Mouse (Mus musculus) gastrocnemius, postnatal 14 days (tissue): ENCODE measurements at regions not wholly inside any gene's neighbourhood (a gene's known extent, or its start where the extent isn't known, plus 50 kb on each side); places are given as distances from the start of the nearest gene placed in this dataset.

Experiments
- DNase-seq: peaks from one replicate; pipeline ENCODE4 v3.0.0; 2021; ENCODE audit warnings: mixed read lengths
- intact Hi-C: fragments of 180-260 bp; cut with DNase I; formaldehyde crosslinking; loops from one replicate; pipeline ENCODE4 v1.15.1; 2025; ENCODE audit warnings: low total_unique reads

- intact Hi-C loops: no loop called here
- DNase-seq: peak; percentile 58
These were observed 50.2 kb upstream of the Nxt1 start for GRCm38 (mm10) chr2:148622216-148622615.

DNA sequence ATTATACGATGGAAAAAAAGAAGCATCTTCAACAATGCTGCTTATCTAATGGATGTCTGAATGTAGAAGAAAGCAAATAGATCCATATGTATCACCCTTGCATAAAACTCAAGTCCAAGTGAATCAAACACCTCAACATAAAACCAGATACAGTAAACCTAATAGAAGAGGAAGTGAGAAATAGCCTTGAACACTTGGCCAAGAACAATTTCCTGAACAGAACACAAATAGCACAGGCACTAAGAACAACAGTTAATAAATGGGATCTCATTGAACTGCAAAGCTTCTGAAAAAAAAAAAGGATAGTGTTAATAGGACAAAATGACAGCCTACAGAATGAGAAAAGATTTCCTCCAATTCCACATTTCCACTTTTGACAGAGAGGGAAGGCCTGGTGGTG, 60.5 kb upstream of the Nxt1 start:
- DNase-seq: no peak
- intact Hi-C loops: no loop called here

DNA sequence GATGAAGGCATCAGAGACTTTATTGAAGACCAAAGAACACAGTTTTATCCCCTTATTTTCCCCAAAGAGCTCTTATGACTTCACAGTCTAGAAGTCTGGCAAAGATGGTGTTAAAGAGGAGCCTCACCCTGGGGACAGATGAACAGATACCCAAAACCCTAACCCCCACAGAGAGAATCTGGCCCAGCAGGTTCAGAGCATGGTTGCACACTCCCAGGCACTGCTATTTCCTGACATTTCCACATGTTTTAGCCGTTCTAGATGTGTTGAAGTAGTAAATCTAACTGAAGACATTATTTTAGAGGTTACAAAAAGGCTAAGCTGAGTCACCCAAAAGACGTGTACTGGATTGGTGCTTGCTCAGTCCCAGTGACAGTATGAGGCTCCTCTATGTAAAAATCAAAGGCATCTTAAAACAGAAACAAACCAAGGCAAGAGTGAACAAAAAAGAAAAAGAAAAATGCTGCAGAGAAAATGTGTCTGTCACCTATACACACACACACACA, 66.9 kb upstream of the Nxt1 start:
- DNase-seq: no peak
- intact Hi-C loops: no loop called here

GRCm38 (mm10) chr2:148603951-148604350, 68.5 kb upstream of the Nxt1 start:
- DNase-seq: no peak
- intact Hi-C loops: no loop called here

- DNase-seq: no peak
- intact Hi-C loops: no loop called here
These were observed 69.1 kb upstream of the Nxt1 start for GRCm38 (mm10) chr2:148603315-148603714.

DNA sequence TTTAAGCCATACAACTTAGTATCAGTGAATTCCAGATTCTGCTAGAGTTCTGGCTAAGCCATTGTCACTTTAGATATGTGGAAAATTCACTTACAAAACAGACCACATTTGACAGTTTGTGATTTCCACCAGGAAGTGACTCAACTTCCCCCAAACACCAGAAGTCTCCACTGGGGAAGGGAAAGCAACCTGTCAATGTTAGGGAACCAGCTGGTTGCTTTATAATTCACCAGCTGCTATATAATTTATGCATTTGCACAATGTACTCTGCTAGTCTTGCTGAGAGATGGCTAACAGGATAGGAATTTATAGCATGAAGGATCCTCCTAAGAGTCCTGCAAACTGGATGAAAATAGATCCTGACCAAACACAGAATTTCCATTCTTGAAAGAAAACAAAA, 72.9 kb upstream of the Nxt1 start:
- intact Hi-C loops: no loop called here
- DNase-seq: no peak

DNA sequence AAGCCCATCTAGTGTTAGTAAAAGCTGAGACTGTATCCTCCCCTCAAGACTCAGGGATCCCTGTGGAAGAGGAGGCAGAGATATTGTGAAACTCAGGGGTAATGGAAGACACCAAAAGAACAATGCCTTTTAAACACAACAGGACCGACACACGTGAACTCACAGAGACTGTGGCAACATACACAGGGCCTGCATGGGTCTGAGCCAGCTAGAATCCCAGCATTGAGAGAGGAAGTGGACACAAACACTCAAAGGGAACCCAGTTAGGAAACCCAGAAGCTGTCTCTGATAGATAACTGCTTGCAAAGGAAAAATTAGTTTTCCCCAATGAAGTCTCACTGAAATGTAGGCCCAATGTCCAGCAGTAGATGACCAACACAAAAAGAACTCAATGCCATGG, 75.4 kb upstream of the Nxt1 start:
- intact Hi-C loops: no loop called here
- DNase-seq: no peak

DNA sequence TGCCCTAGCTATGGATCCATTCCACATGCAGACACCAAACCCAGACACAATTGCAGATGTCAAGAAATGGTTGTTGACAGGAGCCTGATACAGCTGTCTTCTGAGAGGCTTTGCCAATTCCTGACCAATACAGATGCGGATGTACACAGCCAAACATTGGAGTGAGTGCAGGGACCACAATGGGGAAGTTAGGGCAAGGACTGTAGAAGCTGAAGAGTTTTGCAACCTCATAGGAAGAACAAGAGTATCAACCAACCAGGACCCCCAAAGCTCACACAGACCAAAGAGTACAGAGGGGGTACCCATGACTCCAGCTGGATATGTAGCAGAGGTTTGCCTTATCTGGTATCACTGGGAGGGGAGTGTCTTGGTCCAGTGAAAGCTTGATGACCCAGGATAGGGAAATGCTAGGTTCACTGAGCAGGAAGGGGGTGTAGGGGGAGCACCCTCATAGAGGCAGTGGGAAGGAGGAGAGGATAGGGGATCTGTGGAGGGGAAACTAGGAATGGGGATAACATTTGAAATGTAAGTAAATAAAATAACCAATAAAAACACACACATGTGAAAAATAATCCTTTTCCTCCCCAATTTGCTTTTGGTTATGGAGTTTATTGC, 86.6 kb upstream of the Nxt1 start:
- intact Hi-C loops: no loop called here
- no peak for DNase-seq

DNA sequence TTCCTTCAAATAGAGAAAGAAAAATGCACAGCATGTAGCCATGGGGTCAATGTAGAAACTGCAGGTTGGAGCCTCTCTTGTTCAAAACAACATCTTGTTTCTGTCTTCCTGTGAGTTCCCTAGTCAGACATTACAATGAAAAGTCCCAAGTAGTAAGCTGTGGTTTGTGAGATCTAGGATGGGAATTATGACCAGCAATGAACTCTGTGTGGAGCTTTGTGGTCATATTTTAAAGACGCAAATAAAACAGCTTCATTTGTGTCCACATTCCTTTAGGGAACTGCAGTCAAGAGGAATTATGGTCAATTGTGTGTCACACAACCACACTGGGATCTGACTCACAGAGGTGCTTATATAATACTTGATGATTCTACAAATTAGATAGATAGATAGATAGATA, 90.2 kb upstream of the Nxt1 start:
- intact Hi-C loops: loop anchor here (5.0 kb wide), 1 partner anchor 460 kb away; no protein-coding TSS in a partner anchor
- no peak for DNase-seq

GRCm38 (mm10) chr2:148581666-148582065, 90.7 kb upstream of the Nxt1 start:
- intact Hi-C loops: loop anchor here (5.0 kb wide), 1 partner anchor 459 kb away; no protein-coding TSS in a partner anchor
- no peak for DNase-seq

DNA sequence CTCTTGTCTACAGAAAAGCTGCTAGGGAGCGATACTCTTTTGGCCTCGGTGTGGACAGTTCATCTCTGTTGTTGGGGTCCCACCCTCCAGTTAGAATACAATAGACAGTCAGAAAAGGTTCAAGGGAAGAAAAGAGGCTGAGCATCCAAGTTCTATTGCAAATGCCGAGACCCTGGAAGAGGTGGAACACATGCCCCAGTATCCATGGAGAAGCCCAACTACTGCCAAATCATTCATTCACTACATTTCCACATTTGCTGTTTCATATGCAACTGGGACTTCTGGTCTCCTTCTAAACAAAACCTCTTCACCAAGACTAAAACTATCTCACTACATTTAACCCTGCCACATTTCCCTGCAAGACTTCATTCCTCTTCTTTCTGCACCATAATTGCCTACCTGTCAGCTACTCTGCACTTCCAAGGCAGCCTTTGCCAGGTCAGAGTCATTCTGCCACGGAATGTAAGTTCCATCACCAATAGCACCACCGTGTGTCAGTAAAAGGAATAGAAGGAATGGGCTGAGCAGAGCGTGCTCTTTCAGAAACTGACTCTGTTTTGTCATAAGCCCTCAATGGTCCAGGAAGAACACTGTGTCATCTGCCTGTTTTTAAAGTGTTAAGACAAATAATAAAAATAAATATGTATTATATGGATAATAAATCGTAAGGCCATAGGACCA, 92.0 kb upstream of the Nxt1 start:
- intact Hi-C loops: loop anchor here (5.0 kb wide), 1 partner anchor 458 kb away; no protein-coding TSS in a partner anchor
- DNase-seq: peak; percentile 36

- no peak for DNase-seq
- intact Hi-C loops: loop anchor here (5.0 kb wide), 1 partner anchor 172 kb away; the partner anchor contains the start of gene Thbd
These were observed 92.8 kb upstream of the Nxt1 start for GRCm38 (mm10) chr2:148579564-148579963.

GRCm38 (mm10) chr2:148579027-148579426, 93.4 kb upstream of the Nxt1 start:
- no peak for DNase-seq
- intact Hi-C loops: loop anchor here (5.0 kb wide), 1 partner anchor 172 kb away; the partner anchor contains the start of gene Thbd

- intact Hi-C loops: loop anchor here (5.0 kb wide), 1 partner anchor 171 kb away; the partner anchor contains the start of gene Thbd
- DNase-seq: no peak
These were observed 94.2 kb upstream of the Nxt1 start for GRCm38 (mm10) chr2:148578176-148578575.

DNA sequence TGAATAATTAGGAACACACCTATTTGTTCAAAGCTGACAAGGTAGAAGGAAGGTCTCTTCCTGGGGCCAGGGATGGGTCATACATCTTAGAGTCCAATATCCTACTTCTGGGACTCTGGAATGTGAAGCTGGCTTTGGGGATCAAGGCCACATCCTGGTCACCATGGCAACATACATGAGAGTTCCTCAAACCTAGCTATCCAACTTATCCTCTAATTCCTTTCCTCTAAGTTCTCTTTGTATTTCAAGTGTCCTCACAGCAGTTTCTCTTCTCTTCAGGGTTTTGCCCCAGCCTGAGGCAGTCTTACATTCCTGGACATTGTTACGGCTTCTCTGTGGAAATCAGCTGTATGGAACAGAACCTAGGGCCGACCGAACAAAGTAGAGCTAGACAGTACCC, 97.0 kb upstream of the Nxt1 start:
- no peak for DNase-seq
- intact Hi-C loops: loop anchor here (5.0 kb wide), 1 partner anchor 168 kb away; the partner anchor contains the start of gene Thbd

DNA sequence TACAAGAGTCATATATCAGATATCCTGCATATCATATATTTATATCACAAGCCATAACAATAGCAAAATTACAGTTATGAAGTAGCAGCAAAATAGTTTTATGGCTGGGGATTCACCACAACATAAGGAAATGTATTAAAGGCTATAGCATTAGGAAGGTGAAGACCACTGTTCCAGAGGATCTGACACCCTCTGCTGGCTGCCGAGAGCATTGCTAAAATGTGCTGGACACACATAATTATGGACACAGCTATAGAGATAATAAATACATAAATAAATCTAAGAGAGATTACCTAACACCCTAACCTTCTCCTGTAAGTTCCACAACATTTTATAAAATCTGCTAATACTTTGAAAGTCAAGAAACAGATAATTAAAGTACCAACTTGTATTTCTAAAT, 100.2 kb upstream of the Nxt1 start:
- DNase-seq: peak; percentile 61
- intact Hi-C loops: no loop called here

GRCm38 (mm10) chr2:148571616-148572015, 100.8 kb upstream of the Nxt1 start:
- DNase-seq: no peak
- intact Hi-C loops: no loop called here

- intact Hi-C loops: no loop called here
- no peak for DNase-seq
These were observed 101.4 kb upstream of the Nxt1 start for GRCm38 (mm10) chr2:148571018-148571417.

GRCm38 (mm10) chr2:148567930-148568481, 104.4 kb upstream of the Nxt1 start:
- intact Hi-C loops: no loop called here
- no peak for DNase-seq

GRCm38 (mm10) chr2:148563390-148563789, 109.0 kb upstream of the Nxt1 start:
- no peak for DNase-seq
- intact Hi-C loops: no loop called here

GRCm38 (mm10) chr2:148562041-148562440, 110.4 kb upstream of the Nxt1 start:
- intact Hi-C loops: no loop called here
- no peak for DNase-seq
